Comparison of ENCODE assay signal across 9 mouse cellular contexts in genomic region chr13:111397600-111398151, GRCm38 (mm10).
A peak's percentile ranks its signal among the peaks of the same experiment; 100 is the strongest.
DNase-seq lines count a peak whose midpoint lies in the region; ATAC-seq and TF ChIP-seq lines count a peak whose summit lies in the region.
"Had no signal": no experiment of that assay in that cellular context is flagged by ENCODE, and none has a peak within 500 bp of the region (broad histone marks: within the 10 kb centered on the region; RNA-seq: fewer than 3 reads in every experiment).

No protein-coding gene starts in this region.

- H3K4me1 ChIP-seq in kidney, embryonic 14.5 days (ENCODE audit: control insufficient read depth, insufficient read depth, low read length): peaks cover 20% of the 10 kb centered on the region; the same call in 1 of the 2 replicates
- 0 out of 2 replicates have a peak, but pooled peaks cover 3% of the 10 kb centered on the region for H3K4me1 ChIP-seq in intestine, postnatal 0 days (replicated peaks; ENCODE audit: control insufficient read depth, insufficient read depth, low read length)
- no peaks in the 10 kb centered on the region for H3K4me1 ChIP-seq in cerebellum, adult 2 months (ENCODE audit: control insufficient read depth, insufficient read depth, low read length)
- H3K4me1 ChIP-seq: embryonic facial prominence, embryonic 15.5 days had no signal

- TF ChIP-seq POLR2A in cerebellum, adult 2 months (IDR thresholded peaks at IDR 0.05; ENCODE audit: borderline replicate concordance, insufficient read depth, low read length): no peak

- H3K4me2 ChIP-seq in kidney, embryonic 14.5 days (replicated peaks; ENCODE audit: low read depth, low read length): no peak overlapping the region
- H3K4me2 ChIP-seq in intestine, postnatal 0 days (replicated peaks; ENCODE audit: low read depth): no peak overlapping the region
- H3K4me2 ChIP-seq: embryonic facial prominence, embryonic 15.5 days had no signal

- 23% methylated on average over 5 of the region's 5 CpGs for WGBS in kidney, embryonic 14.5 days
- 18% methylated on average over 5 of the region's 5 CpGs for WGBS in intestine, postnatal 0 days
- WGBS in cerebellum, adult 2 months: 53% methylated on average over 5 of the region's 5 CpGs

- ATAC-seq in kidney, embryonic 14.5 days (ENCODE audit: low FRiP score, low TSS enrichment): peak; percentile 81
- peak; percentile 69 for ATAC-seq in intestine, postnatal 0 days
- ATAC-seq in erythroblast, adult 5-6 weeks (replicated peaks; ENCODE audit: low FRiP score, poor library complexity, severe bottlenecking): no peak

- H3K9me3 ChIP-seq in kidney, embryonic 14.5 days (ENCODE audit: control insufficient read depth, low read length): no peaks in the 10 kb centered on the region
- no peaks in the 10 kb centered on the region for H3K9me3 ChIP-seq in intestine, postnatal 0 days (ENCODE audit: control insufficient read depth)
- H3K9me3 ChIP-seq: embryonic facial prominence, embryonic 15.5 days; G1E had no signal

- no peak overlapping the region for H3K9ac ChIP-seq in kidney, embryonic 14.5 days (ENCODE audit: low read depth, low read length)
- no peak overlapping the region for H3K9ac ChIP-seq in intestine, postnatal 0 days (ENCODE audit: low read depth, low read length)
- H3K9ac ChIP-seq: embryonic facial prominence, embryonic 15.5 days had no signal

- no peak for TF ChIP-seq CTCF in intestine, postnatal 0 days (IDR thresholded peaks at IDR 0.05; ENCODE audit: low read depth)
- TF ChIP-seq CTCF in cerebellum, adult 2 months (IDR thresholded peaks at IDR 0.05; ENCODE audit: borderline replicate concordance, insufficient read depth, low read depth, low read length): no peak

- H3K27me3 ChIP-seq in kidney, embryonic 14.5 days (ENCODE audit: control insufficient read depth, insufficient read depth, low read length): no peaks in the 10 kb centered on the region
- H3K27me3 ChIP-seq in intestine, postnatal 0 days (replicated peaks; ENCODE audit: control insufficient read depth, insufficient read depth, low read length): no peaks in the 10 kb centered on the region
- H3K27me3 ChIP-seq in cerebellum, adult 2 months (ENCODE audit: control insufficient read depth, insufficient read depth, low read length): no peaks in the 10 kb centered on the region
- H3K27me3 ChIP-seq: embryonic facial prominence, embryonic 15.5 days had no signal

- no peak overlapping the region for H3K4me3 ChIP-seq in kidney, embryonic 14.5 days (ENCODE audit: low read length)
- H3K4me3 ChIP-seq in intestine, postnatal 0 days (ENCODE audit: low read depth, low read length): no peak overlapping the region
- H3K4me3 ChIP-seq in cerebellum, adult 2 months (replicated peaks; ENCODE audit: insufficient read depth, low read depth, low read length): no peak overlapping the region
- H3K4me3 ChIP-seq: embryonic facial prominence, embryonic 15.5 days had no signal

- H3K27ac ChIP-seq in kidney, embryonic 14.5 days (ENCODE audit: low read depth, low read length): no peak overlapping the region
- H3K27ac ChIP-seq in intestine, postnatal 0 days (ENCODE audit: low read depth, low read length): no peak overlapping the region
- H3K27ac ChIP-seq in cerebellum, adult 2 months (ENCODE audit: insufficient read depth, low read length): no peak overlapping the region
- H3K27ac ChIP-seq: embryonic facial prominence, embryonic 15.5 days had no signal

- H3K36me3 ChIP-seq in kidney, embryonic 14.5 days (ENCODE audit: control insufficient read depth, insufficient read depth, low read length): no peaks in the 10 kb centered on the region
- no peaks in the 10 kb centered on the region for H3K36me3 ChIP-seq in intestine, postnatal 0 days (ENCODE audit: control insufficient read depth, insufficient read depth)
- H3K36me3 ChIP-seq: embryonic facial prominence, embryonic 15.5 days; G1E had no signal

- no peak for DNase-seq in kidney, adult 8-10 months
- DNase-seq in embryo, embryonic 10.5 days (ENCODE audit: low spot score): peak; percentile 44
- DNase-seq in lung, postnatal 4 days: peak; percentile 78 to 89
- no peak for DNase-seq in cerebellum, adult 2 months

Comparison
In these comparisons a context has a peak if more than half of its experiments do, and no peak if none do; other contexts are left out.
1. DNase-seq: peak in embryo, embryonic 10.5 days (single experiment) and lung, postnatal 4 days (2 of 2); none in kidney, adult 8-10 months (0 of 2) and cerebellum, adult 2 months (0 of 2).